Mouse (Mus musculus) embryonic facial prominence, embryonic 11.5 days (tissue): Measurements from ENCODE around the gene Fstl4. TPM values are rescaled to one million over a fixed set of nuclear protein-coding genes. Genes with fewer than 3 reads are reported as not detected.
"Not testable (repeated sequence)": the region's sequence is repeated elsewhere in the genome, so short reads cannot be mapped to it uniquely, and the experiment has no call there.

ENCODE experiments used
- ATAC-seq: fragments of 200-750 bp; cut with Nextera tagmentation; replicated peaks from 2 replicates; pipeline ENCODE4 v1.8.0; 2017; ENCODE audit warnings: low read depth; ENCODE audit not compliant: insufficient number of reproducible peaks, low FRiP score, low TSS enrichment
- DNase-seq: peaks from one replicate; pipeline ENCODE4 v3.0.0-alpha.2; 2015; ENCODE audit warnings: low spot score
- H3K27ac ChIP-seq: fragments of 300-500 bp; sonication (generic); replicated peaks from 2 replicates; pipeline ENCODE4 v1.5.1; 2014; ENCODE audit warnings: mild to moderate bottlenecking, low read depth, low read length, control low read depth
- H3K27me3 ChIP-seq: fragments of 300-500 bp; sonication (generic); 2 replicates; pipeline ENCODE4 v1.6.1; 2014; ENCODE audit warnings: mild to moderate bottlenecking, low read length, moderate library complexity, mixed read lengths; ENCODE audit not compliant: control insufficient read depth, insufficient read depth
- H3K36me3 ChIP-seq: fragments of 300-500 bp; sonication (generic); replicated peaks from 2 replicates; pipeline ENCODE4 v1.6.1; 2014; ENCODE audit warnings: low read depth, mild to moderate bottlenecking, low read length, moderate library complexity, mixed read lengths; ENCODE audit not compliant: control insufficient read depth, insufficient read depth
- H3K4me1 ChIP-seq: fragments of 300-500 bp; sonication (generic); 2 replicates; pipeline ENCODE4 v1.6.1; 2014; ENCODE audit warnings: low read length, mixed read lengths; ENCODE audit not compliant: control insufficient read depth, insufficient read depth
- H3K4me2 ChIP-seq: fragments of 300-500 bp; sonication (generic); 2 replicates; pipeline ENCODE4 v1.6.1; 2014; ENCODE audit warnings: low read depth, mild to moderate bottlenecking, control low read depth, low read length, moderate library complexity
- H3K4me3 ChIP-seq: fragments of 300-500 bp; sonication (generic); 2 replicates; pipeline ENCODE4 v1.5.1; 2014; ENCODE audit warnings: low read depth, low read length, control low read depth
- H3K9ac ChIP-seq: fragments of 300-500 bp; sonication (generic); replicated peaks from 2 replicates; pipeline ENCODE4 v1.6.1; 2014; ENCODE audit warnings: mild to moderate bottlenecking, control low read depth, low read length
- H3K9me3 ChIP-seq: fragments of 300-500 bp; sonication (generic); replicated peaks from 2 replicates; pipeline ENCODE4 v1.6.1; 2016; ENCODE audit warnings: mild to moderate bottlenecking, low read length, inconsistent platforms, mixed read lengths; ENCODE audit not compliant: control insufficient read depth
- WGBS: fragments of 180-500 bp; shearing (Covaris S2); extraction: QIAGEN DNeasy Blood & Tissue Kit; methylation state at CpG from one replicate; pipeline ENCODE4 v1.1.7; 2014; 5-methylcytosine and 5-hydroxymethylcytosine counted together
- polyA plus RNA-seq: library from polyadenylated mRNA; unstranded; fragments of >200 nt; fragmentation: Nextera tagmentation; extraction: Ambion mirVana; gene quantifications from 2 replicates; pipeline ENCODE4 v1.2.1, GENCODE M21; 2014

Fstl4 gene
- polyA plus RNA-seq, 1 experiment from 2014 or later: 1.0 TPM

DNA sequence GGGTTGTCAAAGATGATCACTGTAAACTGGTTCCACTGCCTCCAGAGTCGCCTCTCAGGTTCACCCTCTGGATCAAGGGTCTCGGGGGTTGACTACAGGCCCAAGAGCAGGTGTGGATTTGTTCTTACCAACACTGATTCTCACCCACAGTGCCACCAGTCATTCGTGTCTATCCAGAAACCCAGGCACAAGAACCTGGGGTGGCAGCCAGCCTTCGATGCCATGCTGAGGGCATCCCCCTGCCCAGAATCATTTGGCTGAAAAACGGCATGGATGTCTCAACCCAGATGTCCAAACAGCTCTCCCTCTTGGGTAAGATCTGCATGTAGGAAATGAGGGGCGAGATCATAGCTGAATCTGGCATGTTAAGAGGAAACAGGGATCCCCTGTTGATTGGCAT lies 398.0 kb downstream of the Fstl4 start:
- Histone ChIP-seq H3K27ac (no peak overlapping the region), H3K9ac (no peak overlapping the region), H3K4me2 (no peak overlapping the region), H3K27me3 (no peaks in the 10 kb centered on the region), H3K9me3 (no peaks in the 10 kb centered on the region), H3K4me1 (no peaks in the 10 kb centered on the region), H3K36me3 (no peaks in the 10 kb centered on the region), H3K4me3 (no peak overlapping the region)
- ATAC-seq: no peak
- WGBS: 78% methylated on average over 6 of the region's 6 CpGs
- no peak for DNase-seq

DNA sequence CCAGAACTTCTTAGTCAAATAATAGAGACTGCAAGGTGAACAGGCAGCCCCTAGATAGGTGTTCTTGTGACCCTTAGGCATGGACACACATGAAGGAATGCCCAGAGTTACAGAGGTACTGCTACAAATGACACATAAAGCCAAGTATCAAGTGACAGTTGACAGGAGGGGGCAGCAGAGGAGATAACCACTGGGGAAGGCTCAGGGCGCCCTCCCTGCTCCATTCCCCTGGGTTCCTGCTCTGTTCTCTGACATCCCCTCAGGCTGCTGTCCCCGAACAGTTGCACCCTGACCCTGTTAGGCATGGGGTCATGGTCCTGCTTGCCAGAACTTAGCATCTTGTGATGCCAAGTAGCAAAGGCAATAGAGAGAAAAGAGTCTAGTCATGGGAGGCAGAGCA lies 402.0 kb downstream of the Fstl4 start:
- Histone ChIP-seq H3K36me3 (no peaks in the 10 kb centered on the region), H3K4me1 (no peaks in the 10 kb centered on the region), H3K9me3 (no peaks in the 10 kb centered on the region), H3K4me3 (no peak overlapping the region), H3K4me2 (no peak overlapping the region), H3K9ac (no peak overlapping the region), H3K27me3 (no peaks in the 10 kb centered on the region), H3K27ac (no peak overlapping the region)
- DNase-seq (no peak), ATAC-seq (no peak)
- 28% methylated on average over 2 of the region's 2 CpGs for WGBS

DNA sequence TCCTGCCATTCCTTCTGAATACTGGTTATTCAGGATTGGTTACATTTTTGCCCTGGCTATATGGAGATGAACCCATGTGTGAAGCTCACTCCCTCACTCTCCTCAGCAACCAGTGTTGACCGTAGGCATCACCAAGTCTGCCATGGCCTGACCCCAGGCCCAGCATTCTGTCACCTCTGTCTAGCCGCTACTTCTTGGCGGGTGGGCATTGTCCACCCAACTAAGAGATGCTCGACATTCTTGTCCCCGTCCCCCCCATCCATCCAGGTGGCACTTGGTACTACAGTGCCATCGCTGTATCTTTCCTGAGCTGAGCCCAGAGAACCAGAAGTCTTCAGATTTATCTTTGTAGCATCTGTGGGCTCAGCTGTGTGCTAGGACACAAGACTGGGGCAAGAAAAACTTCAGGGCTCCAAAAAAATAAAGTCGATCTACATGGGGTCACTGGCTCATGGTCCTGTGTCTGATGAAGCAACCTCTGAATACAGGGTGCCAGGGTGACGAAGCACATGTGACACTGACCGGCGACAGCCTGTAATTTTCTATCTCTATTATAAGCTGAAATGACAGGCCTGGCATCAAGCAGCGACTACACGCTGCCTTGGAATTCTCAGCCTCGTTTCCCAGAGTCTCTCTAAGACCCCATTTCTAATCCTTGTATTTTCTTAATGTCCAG lies 417.9 kb downstream of the Fstl4 start:
- WGBS: 71% methylated on average over 13 of the region's 13 CpGs
- Histone ChIP-seq H3K36me3 (no peaks in the 10 kb centered on the region), H3K4me3 (no peak overlapping the region), H3K9me3 (no peaks in the 10 kb centered on the region), H3K4me2 (no peak overlapping the region), H3K27me3 (no peaks in the 10 kb centered on the region), H3K27ac (no peak overlapping the region), H3K9ac (no peak overlapping the region), H3K4me1 (no peaks in the 10 kb centered on the region)
- no peak for ATAC-seq
- DNase-seq: no peak

DNA sequence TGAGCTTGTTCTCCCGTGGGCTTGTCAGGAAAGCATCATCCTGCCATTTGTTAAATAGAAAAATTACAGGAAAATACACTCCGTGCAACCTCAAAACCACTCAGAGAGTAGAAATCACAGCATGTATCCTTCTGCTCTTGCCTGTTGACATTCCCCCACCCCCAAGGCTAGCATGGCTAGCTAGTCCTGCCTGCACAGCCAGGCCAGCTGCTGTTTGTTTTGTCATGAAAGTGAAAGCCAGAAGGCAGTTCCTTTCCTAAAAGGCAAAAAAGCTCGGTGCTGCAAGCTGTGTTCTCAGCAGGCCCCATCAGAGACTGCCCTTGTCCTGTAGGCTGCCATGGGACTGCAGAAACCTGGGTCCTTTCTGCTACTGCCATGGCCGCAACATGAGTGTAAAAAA lies 418.4 kb downstream of the Fstl4 start:
- Histone ChIP-seq H3K4me3 (no peak overlapping the region), H3K9me3 (no peaks in the 10 kb centered on the region), H3K27me3 (no peaks in the 10 kb centered on the region), H3K9ac (no peak overlapping the region), H3K27ac (no peak overlapping the region), H3K4me2 (no peak overlapping the region), H3K4me1 (no peaks in the 10 kb centered on the region), H3K36me3 (no peaks in the 10 kb centered on the region)
- no peak for ATAC-seq
- 51% methylated on average over 4 of the region's 4 CpGs for whole genome bisulfite sequencing
- DNase-seq: no peak

DNA sequence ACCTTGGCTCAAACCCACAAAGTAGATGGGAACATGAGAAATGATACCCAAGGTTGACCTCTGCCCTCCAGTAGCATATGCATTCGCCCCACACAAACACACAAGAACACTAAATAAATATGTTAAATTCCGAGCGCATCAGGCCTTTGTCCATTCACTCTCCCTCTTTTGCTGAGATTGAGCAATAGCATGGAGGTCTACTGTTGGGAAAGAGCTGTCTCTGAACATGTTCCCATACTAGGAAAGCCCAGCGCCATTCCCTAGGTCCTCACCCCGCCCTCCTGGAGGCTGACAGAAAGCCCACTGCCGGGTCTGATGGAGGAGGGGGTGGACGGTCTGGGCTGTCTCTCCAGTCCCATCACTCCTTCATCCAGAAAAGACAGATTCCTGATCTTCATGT lies 419.6 kb downstream of the Fstl4 start:
- Histone ChIP-seq H3K27me3 (no peaks in the 10 kb centered on the region), H3K9me3 (no peaks in the 10 kb centered on the region), H3K27ac (no peak overlapping the region), H3K9ac (no peak overlapping the region), H3K4me2 (no peak overlapping the region), H3K4me1 (no peaks in the 10 kb centered on the region), H3K36me3 (no peaks in the 10 kb centered on the region), H3K4me3 (no peak overlapping the region)
- no peak for DNase-seq
- no peak for ATAC-seq
- 87% methylated on average over 7 of the region's 7 CpGs for WGBS

DNA sequence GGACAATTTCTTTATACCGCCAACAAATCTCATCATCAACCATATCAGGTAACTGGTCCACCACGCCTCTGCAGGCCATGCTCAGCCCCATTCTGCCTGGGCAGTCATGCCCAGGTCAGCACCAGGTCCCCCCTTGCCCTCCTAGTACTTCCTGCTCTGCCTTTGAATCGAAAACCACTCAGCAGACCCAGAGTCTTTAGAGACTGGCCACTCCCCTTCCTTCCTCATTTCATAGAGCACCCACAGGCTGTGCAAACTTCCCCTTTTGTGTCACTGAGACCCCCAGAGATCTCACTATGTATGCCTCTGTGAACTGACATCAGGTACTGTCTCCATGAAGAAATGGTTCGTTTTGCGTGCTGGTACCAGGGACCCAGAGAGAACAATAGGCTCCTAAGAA lies 420.3 kb downstream of the Fstl4 start:
- Histone ChIP-seq H3K9me3 (no peaks in the 10 kb centered on the region), H3K9ac (no peak overlapping the region), H3K4me2 (no peak overlapping the region), H3K27ac (no peak overlapping the region), H3K27me3 (no peaks in the 10 kb centered on the region), H3K36me3 (no peaks in the 10 kb centered on the region), H3K4me3 (no peak overlapping the region), H3K4me1 (no peaks in the 10 kb centered on the region)
- DNase-seq (no peak), ATAC-seq (no peak)
- 64% methylated on average over 5 of the region's 5 CpGs for WGBS

DNA sequence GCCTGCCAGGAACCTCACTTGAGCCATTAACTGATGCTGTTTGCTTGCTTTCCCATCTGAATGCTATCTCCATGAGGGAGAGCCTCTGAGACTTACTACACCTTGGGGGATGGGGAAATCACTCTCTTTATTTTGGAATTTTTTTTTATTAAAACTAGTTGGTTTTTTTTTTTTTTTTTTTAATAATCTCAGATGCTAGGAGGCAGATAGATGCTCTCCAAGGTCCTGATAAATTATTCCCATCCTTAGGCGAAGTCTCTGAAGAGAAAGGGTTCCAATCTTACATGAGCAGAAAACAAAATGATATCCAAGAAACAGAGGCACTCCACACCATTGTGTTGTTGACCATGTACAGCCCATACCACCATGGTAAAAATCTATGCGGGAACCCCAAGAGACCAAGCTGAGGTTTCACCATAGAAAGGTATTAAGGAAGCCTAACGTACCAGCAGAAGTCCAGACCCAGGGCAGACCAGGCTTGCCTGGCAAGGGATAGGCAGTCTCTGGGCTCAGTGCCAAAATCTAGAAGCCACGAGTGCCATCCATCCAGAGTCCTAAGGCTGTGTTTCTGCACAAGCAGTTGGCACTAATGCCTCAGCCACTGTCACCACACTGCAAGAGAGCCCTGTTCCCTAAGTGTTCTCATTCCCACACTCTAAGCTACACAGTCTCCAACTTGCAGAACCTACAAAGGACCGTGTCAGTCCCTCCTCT lies 423.1 kb downstream of the Fstl4 start:
- no peaks in the 10 kb centered on the region for H3K36me3 ChIP-seq
- no peak overlapping the region for H3K9ac ChIP-seq
- no peak overlapping the region for H3K4me3 ChIP-seq
- H3K4me2 ChIP-seq: no peak overlapping the region
- no peak overlapping the region for H3K27ac ChIP-seq
- no peaks in the 10 kb centered on the region for H3K9me3 ChIP-seq
- DNase-seq (peak; percentile 34), ATAC-seq (no peak)
- 72% methylated on average over 5 of the region's 5 CpGs for WGBS
- H3K27me3 ChIP-seq: no peaks in the 10 kb centered on the region
- no peaks in the 10 kb centered on the region for H3K4me1 ChIP-seq

DNA sequence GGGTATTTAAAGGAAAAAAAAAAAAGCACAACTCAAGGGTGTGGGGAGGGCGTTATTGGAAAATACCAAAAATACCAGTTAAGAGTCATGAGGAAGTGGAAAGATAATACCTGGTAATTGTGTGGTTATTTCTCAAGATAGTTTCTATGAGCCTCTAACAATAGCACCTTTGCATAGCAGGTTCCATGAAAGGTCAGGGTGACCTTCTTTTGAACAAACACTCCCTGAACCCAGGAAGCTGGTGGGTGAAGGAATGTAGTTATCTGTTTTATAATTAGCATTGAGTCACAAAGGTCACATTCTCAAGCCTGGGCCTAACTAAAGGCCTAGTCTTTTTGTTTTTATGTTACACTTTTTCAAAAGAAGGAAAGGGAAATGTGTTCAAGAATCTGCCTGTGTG lies 432.1 kb downstream of the Fstl4 start:
- not testable (repeated sequence) for H3K36me3 ChIP-seq, H3K4me1 ChIP-seq, DNase-seq, H3K4me3 ChIP-seq, H3K9ac ChIP-seq, H3K27me3 ChIP-seq, ATAC-seq, H3K9me3 ChIP-seq, H3K4me2 ChIP-seq, H3K27ac ChIP-seq
- 82% methylated on average over 1 of the region's 1 CpGs for WGBS
